Mouse (Mus musculus): Measurements from ENCODE around the gene Rnf144a. TPM values are rescaled to one million over a fixed set of nuclear protein-coding genes. Genes with fewer than 3 reads are reported as not detected.

Gene Rnf144a
- polyA plus RNA-seq, 1 experiment = 5.6 TPM

GRCm38 (mm10) chr12:26386947-26387346, 28.1 kb downstream of the Rnf144a start:
- no peaks in the 10 kb centered on the region for H3K4me1 ChIP-seq (ENCODE audit: control insufficient read depth, insufficient read depth, low read length)
- H3K36me3 ChIP-seq (ENCODE audit: control insufficient read depth, insufficient read depth, low read length, poor library complexity, severe bottlenecking) = no peaks in the 10 kb centered on the region
- H3K4me3 ChIP-seq (ENCODE audit: low read depth, low read length) = no peak overlapping the region
- no peaks in the 10 kb centered on the region for H3K9me3 ChIP-seq (replicated peaks; ENCODE audit: control insufficient read depth, insufficient read depth, low read length, poor library complexity, severe bottlenecking)
- no peak overlapping the region for H3K9ac ChIP-seq (ENCODE audit: low read depth, poor library complexity, severe bottlenecking)
- TF ChIP-seq CTCF (IDR thresholded peaks at IDR 0.05; ENCODE audit: low read depth, low read length) (no peak), EP300 (IDR thresholded peaks at IDR 0.05; ENCODE audit: insufficient read depth, low read depth, low read length) (no peak), POLR2A (IDR thresholded peaks at IDR 0.05; ENCODE audit: insufficient read depth, low read length) (no peak)
- no peak overlapping the region for H3K27ac ChIP-seq (ENCODE audit: insufficient read depth, low read length)
- no peaks in the 10 kb centered on the region for H3K27me3 ChIP-seq (ENCODE audit: control insufficient read depth, insufficient read depth, low read length, poor library complexity, severe bottlenecking)

GRCm38 (mm10) chr12:26386189-26386588, 28.9 kb downstream of the Rnf144a start:
- no peaks in the 10 kb centered on the region for H3K27me3 ChIP-seq (ENCODE audit: control insufficient read depth, insufficient read depth, low read length, poor library complexity, severe bottlenecking)
- no peak overlapping the region for H3K27ac ChIP-seq (ENCODE audit: insufficient read depth, low read length)
- H3K4me1 ChIP-seq (ENCODE audit: control insufficient read depth, insufficient read depth, low read length) = no peaks in the 10 kb centered on the region
- no peak overlapping the region for H3K9ac ChIP-seq (ENCODE audit: low read depth, poor library complexity, severe bottlenecking)
- H3K4me3 ChIP-seq (ENCODE audit: low read depth, low read length) = no peak overlapping the region
- no peaks in the 10 kb centered on the region for H3K36me3 ChIP-seq (ENCODE audit: control insufficient read depth, insufficient read depth, low read length, poor library complexity, severe bottlenecking)
- TF ChIP-seq CTCF (IDR thresholded peaks at IDR 0.05; ENCODE audit: low read depth, low read length) (no peak), POLR2A (IDR thresholded peaks at IDR 0.05; ENCODE audit: insufficient read depth, low read length) (no peak), EP300 (IDR thresholded peaks at IDR 0.05; ENCODE audit: insufficient read depth, low read depth, low read length) (no peak)
- no peaks in the 10 kb centered on the region for H3K9me3 ChIP-seq (replicated peaks; ENCODE audit: control insufficient read depth, insufficient read depth, low read length, poor library complexity, severe bottlenecking)

- H3K27ac ChIP-seq (ENCODE audit: insufficient read depth, low read length) = no peak overlapping the region
- H3K9ac ChIP-seq (ENCODE audit: low read depth, poor library complexity, severe bottlenecking) = no peak overlapping the region
- H3K36me3 ChIP-seq (ENCODE audit: control insufficient read depth, insufficient read depth, low read length, poor library complexity, severe bottlenecking) = no peaks in the 10 kb centered on the region
- no peaks in the 10 kb centered on the region for H3K4me1 ChIP-seq (ENCODE audit: control insufficient read depth, insufficient read depth, low read length)
- no peak overlapping the region for H3K4me3 ChIP-seq (ENCODE audit: low read depth, low read length)
- H3K9me3 ChIP-seq (replicated peaks; ENCODE audit: control insufficient read depth, insufficient read depth, low read length, poor library complexity, severe bottlenecking) = no peaks in the 10 kb centered on the region
- TF ChIP-seq CTCF (IDR thresholded peaks at IDR 0.05; ENCODE audit: low read depth, low read length) (no peak), POLR2A (IDR thresholded peaks at IDR 0.05; ENCODE audit: insufficient read depth, low read length) (no peak), EP300 (IDR thresholded peaks at IDR 0.05; ENCODE audit: insufficient read depth, low read depth, low read length) (no peak)
- no peaks in the 10 kb centered on the region for H3K27me3 ChIP-seq (ENCODE audit: control insufficient read depth, insufficient read depth, low read length, poor library complexity, severe bottlenecking)
Observed at GRCm38 (mm10) chr12:26385735-26386134, 29.3 kb downstream of the Rnf144a start.

GRCm38 (mm10) chr12:26381730-26382129, 33.3 kb downstream of the Rnf144a start:
- H3K9me3 ChIP-seq (replicated peaks; ENCODE audit: control insufficient read depth, insufficient read depth, low read length, poor library complexity, severe bottlenecking) = no peaks in the 10 kb centered on the region
- H3K4me3 ChIP-seq (ENCODE audit: low read depth, low read length) = no peak overlapping the region
- H3K4me1 ChIP-seq (ENCODE audit: control insufficient read depth, insufficient read depth, low read length) = no peaks in the 10 kb centered on the region
- no peak for TF ChIP-seq CTCF (IDR thresholded peaks at IDR 0.05; ENCODE audit: low read depth, low read length)
- no peak for TF ChIP-seq POLR2A (IDR thresholded peaks at IDR 0.05; ENCODE audit: insufficient read depth, low read length)
- TF ChIP-seq EP300 (IDR thresholded peaks at IDR 0.05; ENCODE audit: insufficient read depth, low read depth, low read length) = no peak
- H3K9ac ChIP-seq (ENCODE audit: low read depth, poor library complexity, severe bottlenecking) = no peak overlapping the region
- H3K36me3 ChIP-seq (ENCODE audit: control insufficient read depth, insufficient read depth, low read length, poor library complexity, severe bottlenecking) = no peaks in the 10 kb centered on the region
- no peak overlapping the region for H3K27ac ChIP-seq (ENCODE audit: insufficient read depth, low read length)
- no peaks in the 10 kb centered on the region for H3K27me3 ChIP-seq (ENCODE audit: control insufficient read depth, insufficient read depth, low read length, poor library complexity, severe bottlenecking)

- Histone ChIP-seq H3K4me1 (ENCODE audit: control insufficient read depth, insufficient read depth, low read length) (no peaks in the 10 kb centered on the region), H3K27me3 (ENCODE audit: control insufficient read depth, insufficient read depth, low read length, poor library complexity, severe bottlenecking) (no peaks in the 10 kb centered on the region), H3K27ac (ENCODE audit: insufficient read depth, low read length) (no peak overlapping the region), H3K4me3 (ENCODE audit: low read depth, low read length) (no peak overlapping the region), H3K36me3 (ENCODE audit: control insufficient read depth, insufficient read depth, low read length, poor library complexity, severe bottlenecking) (no peaks in the 10 kb centered on the region), H3K9me3 (replicated peaks; ENCODE audit: control insufficient read depth, insufficient read depth, low read length, poor library complexity, severe bottlenecking) (no peaks in the 10 kb centered on the region; the same call in 1 of the 2 replicates), H3K9ac (ENCODE audit: low read depth, poor library complexity, severe bottlenecking) (no peak overlapping the region)
- TF ChIP-seq CTCF (IDR thresholded peaks at IDR 0.05; ENCODE audit: low read depth, low read length) (no peak), EP300 (IDR thresholded peaks at IDR 0.05; ENCODE audit: insufficient read depth, low read depth, low read length) (no peak), POLR2A (IDR thresholded peaks at IDR 0.05; ENCODE audit: insufficient read depth, low read length) (no peak)
Observed at GRCm38 (mm10) chr12:26379797-26380196, 35.3 kb downstream of the Rnf144a start.

DNA sequence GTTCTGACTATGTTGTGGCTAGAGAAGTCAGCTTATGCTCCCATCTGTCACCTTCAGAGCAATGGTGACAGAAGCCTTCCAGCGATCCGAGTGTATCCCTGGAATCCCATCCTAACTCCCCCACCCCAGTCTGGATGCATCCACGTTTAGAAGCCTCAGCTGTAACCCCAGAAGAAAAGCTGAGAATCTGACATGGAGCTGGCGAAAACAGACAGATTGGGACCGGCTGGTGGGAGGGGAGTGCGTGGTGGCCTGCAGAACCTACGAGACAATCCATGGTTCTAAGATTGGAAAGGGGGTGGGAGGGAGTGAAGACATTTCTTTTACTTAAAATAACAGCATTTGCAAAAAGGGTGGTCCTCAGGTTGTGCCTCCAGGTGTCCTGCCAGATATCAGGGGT, 37.4 kb downstream of the Rnf144a start:
- Histone ChIP-seq H3K9ac (ENCODE audit: low read depth, poor library complexity, severe bottlenecking) (no peak overlapping the region), H3K27ac (ENCODE audit: insufficient read depth, low read length) (no peak overlapping the region), H3K9me3 (replicated peaks; ENCODE audit: control insufficient read depth, insufficient read depth, low read length, poor library complexity, severe bottlenecking) (no peaks in the 10 kb centered on the region; the same call in 1 of the 2 replicates), H3K4me3 (ENCODE audit: low read depth, low read length) (no peak overlapping the region), H3K36me3 (ENCODE audit: control insufficient read depth, insufficient read depth, low read length, poor library complexity, severe bottlenecking) (no peaks in the 10 kb centered on the region), H3K27me3 (ENCODE audit: control insufficient read depth, insufficient read depth, low read length, poor library complexity, severe bottlenecking) (no peaks in the 10 kb centered on the region), H3K4me1 (ENCODE audit: control insufficient read depth, insufficient read depth, low read length) (no peaks in the 10 kb centered on the region)
- TF ChIP-seq CTCF (IDR thresholded peaks at IDR 0.05; ENCODE audit: low read depth, low read length) = no peak
- no peak for TF ChIP-seq POLR2A (IDR thresholded peaks at IDR 0.05; ENCODE audit: insufficient read depth, low read length)
- no peak for TF ChIP-seq EP300 (IDR thresholded peaks at IDR 0.05; ENCODE audit: insufficient read depth, low read depth, low read length)
